Mouse (Mus musculus) bone marrow macrophage, adult 2 months (primary cell): ENCODE results near the gene BC029722.

Experiments
- CTCF ChIP-seq: IDR thresholded peaks from 2 replicates; pipeline ENCODE4 v1.5.1; 2012; ENCODE audit warnings: low read depth, mild to moderate bottlenecking, low read length, moderate library complexity
- POLR2A ChIP-seq: IDR thresholded peaks from 2 replicates; pipeline ENCODE4 v1.6.1; 2012; ENCODE audit warnings: mild to moderate bottlenecking, low read depth, low read length, borderline replicate concordance

- TF ChIP-seq CTCF (no peak), POLR2A (no peak)
These were observed 34.7 kb downstream of the BC029722 start for GRCm38 (mm10) chr2:155784534-155784933.
